Mouse (Mus musculus) left cerebral cortex, adult 2 months (tissue): ENCODE results near the gene Cd28. TPM values are rescaled to one million over a fixed set of nuclear protein-coding genes. Genes with fewer than 3 reads are reported as not detected.
"Not testable (repeated sequence)": the region's sequence is repeated elsewhere in the genome, so short reads cannot be mapped to it uniquely, and the experiment has no call there.

Experiments used
- DNase-seq, 2 experiments: peaks; one replicate each; pipeline ENCODE4 v3.0.0; 2021 to 2022; ENCODE audit warnings: low spot score in 2 of 2, mixed read lengths in 1 of 2; ENCODE audit errors: extremely low spot score in 1 of 2
- H3K27ac ChIP-seq: fragments of 200-600 bp; 2 replicates; pipeline ENCODE4 v1.8.1; 2022
- H3K4me3 ChIP-seq: fragments of 200-600 bp; 2 replicates; pipeline ENCODE4 v1.8.1; 2022
- CTCF ChIP-seq: fragments of 200-600 bp; IDR thresholded peaks from 2 replicates; pipeline ENCODE4 v1.8.1; 2022; ENCODE audit warnings: antibody characterized with exemption, mild to moderate bottlenecking, moderate library complexity
- intact Hi-C: fragments of 180-260 bp; cut with DNase I; formaldehyde crosslinking; loops from one replicate; pipeline ENCODE4 v1.15.1; 2025
- total RNA-seq, 2 experiments: library from RNA; stranded (reverse); gene quantifications; 2 replicates each; pipeline ENCODE4 v1.2.3; 2021

Cd28 gene
- total RNA-seq, 2 experiments from 2014 or later: 0.40 to 0.50 TPM

GRCm38 (mm10) chr1:60807748-60808147 lies 91.1 kb downstream of the Cd28 start:
- Histone ChIP-seq H3K4me3 (no peak overlapping the region), H3K27ac (no peak overlapping the region)
- intact Hi-C loops: no loop called here
- TF ChIP-seq CTCF: no peak
- DNase-seq: no peak

DNA sequence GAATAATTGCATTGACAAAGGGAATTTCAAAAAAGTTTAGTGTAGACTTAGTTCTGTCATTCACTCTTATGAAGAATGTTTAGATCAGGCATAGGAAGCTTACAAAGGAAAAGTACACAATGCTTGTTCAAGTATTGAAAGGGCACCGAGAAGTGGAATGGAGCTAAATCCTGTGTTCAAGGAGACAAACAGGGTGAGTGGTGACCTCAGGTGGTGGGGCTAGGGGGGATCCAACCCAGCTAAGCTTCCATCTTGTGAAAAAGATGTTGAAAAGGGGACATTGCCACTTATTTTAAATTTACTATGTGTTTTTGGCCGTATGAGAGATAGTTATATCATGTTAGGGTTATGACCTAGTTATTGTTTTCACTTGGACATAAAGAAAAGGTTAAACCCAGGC lies 91.9 kb downstream of the Cd28 start:
- no peak for TF ChIP-seq CTCF
- Histone ChIP-seq H3K27ac (no peak overlapping the region), H3K4me3 (no peak overlapping the region)
- DNase-seq: no peak
- intact Hi-C loops: no loop called here

DNA sequence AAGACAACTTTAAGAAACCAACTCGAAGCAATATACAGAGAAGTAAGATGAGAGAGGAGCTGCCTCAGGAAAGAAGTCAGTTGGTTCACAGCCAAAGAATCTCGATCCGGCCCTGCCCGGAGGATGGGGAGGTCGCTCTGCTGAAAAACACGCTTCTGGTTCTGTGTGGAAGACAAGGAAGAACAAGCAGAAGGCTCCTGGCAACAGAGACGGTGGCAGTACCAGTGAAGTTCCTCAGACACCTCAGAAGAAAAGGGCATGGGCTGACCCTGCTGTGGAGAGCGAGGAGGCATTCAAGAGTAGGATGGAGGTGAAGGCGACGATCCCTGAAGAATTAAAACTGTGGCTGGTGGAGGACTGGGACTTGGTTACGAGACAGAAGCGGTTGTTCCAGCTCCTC lies 92.6 kb downstream of the Cd28 start:
- no peak for DNase-seq
- Histone ChIP-seq H3K27ac (no peak overlapping the region), H3K4me3 (no peak overlapping the region)
- intact Hi-C loops: no loop called here
- TF ChIP-seq CTCF: no peak

- H3K27ac ChIP-seq: no peak overlapping the region
- DNase-seq: no peak
- intact Hi-C loops: no loop called here
- TF ChIP-seq CTCF: no peak
- no peak overlapping the region for H3K4me3 ChIP-seq
Observed at GRCm38 (mm10) chr1:60810821-60811220, 94.2 kb downstream of the Cd28 start.

- no peak for DNase-seq
- no peak overlapping the region for H3K4me3 ChIP-seq
- intact Hi-C loops: no loop called here
- no peak for TF ChIP-seq CTCF
- H3K27ac ChIP-seq: no peak overlapping the region
Observed at GRCm38 (mm10) chr1:60811998-60812397, 95.4 kb downstream of the Cd28 start.

- DNase-seq: no peak
- intact Hi-C loops: no loop called here
- TF ChIP-seq CTCF: no peak
- Histone ChIP-seq H3K27ac (no peak overlapping the region), H3K4me3 (no peak overlapping the region)
Observed at GRCm38 (mm10) chr1:60813411-60813810, 96.8 kb downstream of the Cd28 start.

- DNase-seq: no peak
Observed at GRCm38 (mm10) chr1:60815912-60816311, 99.3 kb downstream of the Cd28 start.

GRCm38 (mm10) chr1:60818491-60818890 lies 101.9 kb downstream of the Cd28 start:
- intact Hi-C loops: not testable (repeated sequence)

More at GRCm38 (mm10) chr1:60815912-60816311, 99.3 kb downstream of the Cd28 start:
- intact Hi-C loops: no loop called here
- H3K4me3 ChIP-seq: no peak overlapping the region
- no peak for TF ChIP-seq CTCF
- H3K27ac ChIP-seq: no peak overlapping the region

GRCm38 (mm10) chr1:60819993-60820392 lies 103.4 kb downstream of the Cd28 start:
- no peak for TF ChIP-seq CTCF
- H3K4me3 ChIP-seq: no peak overlapping the region
- intact Hi-C loops: loop anchor here (5.0 to 10.0 kb wide), 2 partner anchors 165 to 253 kb away; partner anchors contain the start of gene Raph1
- no peak overlapping the region for H3K27ac ChIP-seq
- DNase-seq: no peak

More at GRCm38 (mm10) chr1:60818491-60818890, 101.9 kb downstream of the Cd28 start:
- H3K27ac ChIP-seq, DNase-seq, H3K4me3 ChIP-seq: not testable (repeated sequence)

DNA sequence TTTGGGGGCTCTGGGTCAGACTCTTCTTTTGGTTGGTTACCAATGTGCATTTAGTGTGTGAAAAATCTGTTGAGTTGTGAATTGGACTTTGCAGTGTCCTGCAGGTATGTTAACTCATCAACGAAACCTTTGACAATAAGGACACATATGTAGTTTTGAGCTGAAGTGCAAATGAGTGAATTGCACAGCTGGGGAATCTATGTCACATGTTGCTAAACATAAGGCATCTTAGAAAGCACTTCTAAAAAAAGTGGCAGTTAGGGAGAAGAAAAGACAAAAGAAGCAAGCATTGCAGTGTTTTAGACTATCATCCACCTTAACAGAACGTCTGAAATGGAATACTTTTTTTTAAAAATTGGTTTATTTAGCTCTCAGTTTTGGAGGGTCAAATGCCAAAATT lies 104.4 kb downstream of the Cd28 start:
- DNase-seq: no peak
- Histone ChIP-seq H3K4me3 (no peak overlapping the region), H3K27ac (no peak overlapping the region; the same call in 1 of the 2 replicates)
- TF ChIP-seq CTCF: no peak
- intact Hi-C loops: loop anchor here (5.0 to 10.0 kb wide), 2 partner anchors 166 to 254 kb away; partner anchors contain the start of gene Raph1

- Histone ChIP-seq H3K27ac (peak overlapping the region; percentile 28; the same call in 1 of the 2 replicates), H3K4me3 (no peak overlapping the region)
- intact Hi-C loops: loop anchor here (5.0 to 10.0 kb wide), 2 partner anchors 167 to 254 kb away; partner anchors contain the start of gene Raph1
- no peak for DNase-seq
- no peak for TF ChIP-seq CTCF
Observed at GRCm38 (mm10) chr1:60821590-60821989, 105.0 kb downstream of the Cd28 start.

Other genes with a start within 250 kb of the Cd28 start
- gene Raph1, start 149.7 kb upstream of the Cd28 start, total RNA-seq: 10 to 100 TPM; 84.4 to 88.8 TPM
- gene Ctla4, start 170.2 kb downstream of the Cd28 start, total RNA-seq: not detected